Mouse (Mus musculus): ENCODE results near the gene Klhdc7a.
"Not testable (repeated sequence)": the region's sequence is repeated elsewhere in the genome, so short reads cannot be mapped to it uniquely, and the experiment has no call there.

Klhdc7a gene

DNA sequence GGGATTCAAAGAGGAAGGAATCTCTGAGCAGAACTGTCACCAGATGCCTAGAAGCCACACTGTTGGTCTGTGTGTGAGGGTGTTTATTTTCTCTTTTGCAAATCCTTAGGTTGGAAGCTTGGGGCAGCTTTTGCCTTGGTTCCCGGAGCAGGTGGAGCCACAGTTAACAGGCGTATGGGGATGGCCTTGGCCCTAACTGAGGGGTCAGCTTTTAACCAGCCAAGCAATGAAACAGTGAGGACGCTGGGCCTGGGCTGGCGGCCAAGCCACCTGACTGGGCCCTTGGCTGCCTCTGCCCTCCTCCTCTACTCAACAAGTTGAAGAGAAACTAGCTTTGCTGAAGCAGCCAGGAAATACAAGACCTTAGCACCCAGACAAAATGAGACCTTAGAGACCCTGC lies at the start of gene Klhdc7a:
Gene Klhdc7a (minus strand): TSS at position 105 of the 400 bp plus-strand sequence.
- no peak for DNase-seq

GRCm38 (mm10) chr4:140015916-140016315 lies 48.1 kb upstream of the Klhdc7a start:
- DNase-seq, result no peak

GRCm38 (mm10) chr4:140010728-140011470 lies 43.1 kb upstream of the Klhdc7a start:
- DNase-seq, result no peak

- no peak for DNase-seq
Observed at GRCm38 (mm10) chr4:140004932-140005331, 37.1 kb upstream of the Klhdc7a start.

GRCm38 (mm10) chr4:140004170-140004569 lies 36.3 kb upstream of the Klhdc7a start:
- no peak for DNase-seq

- DNase-seq, result no peak
Observed at GRCm38 (mm10) chr4:140002069-140002468, 34.2 kb upstream of the Klhdc7a start.

GRCm38 (mm10) chr4:140000911-140001310 lies 33.1 kb upstream of the Klhdc7a start:
- DNase-seq, result no peak

DNA sequence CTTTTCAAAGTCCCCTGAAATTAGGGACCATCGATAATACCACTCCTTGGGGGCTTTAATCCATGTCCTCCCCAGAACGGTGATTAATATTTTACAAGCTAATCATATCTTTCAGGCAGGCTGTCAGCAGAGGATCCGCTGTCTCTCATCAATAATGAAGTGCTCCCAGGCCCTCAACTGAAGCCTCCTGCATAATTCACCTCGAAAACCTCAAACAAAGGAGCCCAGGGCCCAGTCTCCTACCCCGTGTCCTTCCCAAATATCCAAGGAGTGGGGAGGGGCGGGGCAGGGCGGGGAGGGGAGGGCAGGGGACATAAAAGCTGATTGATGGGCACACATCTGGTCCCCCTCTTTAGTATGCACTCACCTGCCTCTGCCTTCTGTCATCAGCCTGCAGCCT lies 31.2 kb upstream of the Klhdc7a start:
- no peak for DNase-seq

- no peak for DNase-seq
Observed at GRCm38 (mm10) chr4:139995659-139996058, 27.8 kb upstream of the Klhdc7a start.

GRCm38 (mm10) chr4:139993111-139993755 lies 25.4 kb upstream of the Klhdc7a start:
- no peak for DNase-seq

GRCm38 (mm10) chr4:139986913-139987312 lies 19.1 kb upstream of the Klhdc7a start:
- no peak for DNase-seq

- no peak for DNase-seq
Observed at GRCm38 (mm10) chr4:139978716-139979115, 10.9 kb upstream of the Klhdc7a start.

- no peak for DNase-seq
Observed at GRCm38 (mm10) chr4:139977308-139977781, 9.5 kb upstream of the Klhdc7a start.

DNA sequence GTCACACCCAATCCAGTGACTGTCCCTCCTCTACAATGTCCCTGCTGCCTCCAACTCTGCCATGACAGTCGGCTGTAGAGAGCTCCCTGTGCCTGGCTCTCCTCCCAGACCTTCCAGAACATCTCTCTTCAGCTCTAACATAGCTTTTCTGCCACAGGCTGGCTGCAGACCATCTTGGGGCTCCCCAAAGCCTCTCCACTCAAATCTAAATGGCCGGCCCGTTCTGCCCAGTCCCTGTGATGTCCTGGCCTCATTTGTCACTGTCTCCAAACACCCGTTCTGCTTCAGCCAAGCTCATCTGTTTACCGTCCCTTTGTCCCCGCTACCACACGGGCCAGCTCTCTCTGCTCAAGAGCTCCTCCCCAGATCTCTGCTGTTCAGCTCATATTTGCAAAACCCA lies 6.7 kb upstream of the Klhdc7a start:
- DNase-seq, result no peak

DNA sequence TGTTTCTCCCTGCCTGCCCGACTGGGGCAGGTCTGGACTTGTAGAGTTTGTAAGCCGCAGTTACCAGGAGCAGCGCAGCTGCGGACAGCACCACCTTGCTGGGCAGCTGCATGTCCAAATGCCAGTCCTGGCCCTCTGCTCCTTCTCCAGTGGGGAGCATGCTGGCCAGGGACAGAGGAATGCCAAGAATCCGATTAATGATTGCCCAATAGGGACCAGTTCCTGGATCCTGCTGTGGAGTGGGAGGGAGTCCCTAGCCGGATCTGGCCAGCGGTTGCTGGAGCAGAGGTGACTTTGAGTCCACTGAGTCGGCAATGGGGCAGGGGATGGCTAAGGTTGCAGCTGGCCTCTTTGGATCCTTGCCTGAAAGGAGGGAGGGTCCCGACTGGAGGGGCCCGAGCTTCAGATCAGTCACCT lies 343 bp downstream of the Klhdc7a start:
- no peak for DNase-seq

- no peak for DNase-seq
Observed at GRCm38 (mm10) chr4:139966981-139967380, 845 bp downstream of the Klhdc7a start.

DNA sequence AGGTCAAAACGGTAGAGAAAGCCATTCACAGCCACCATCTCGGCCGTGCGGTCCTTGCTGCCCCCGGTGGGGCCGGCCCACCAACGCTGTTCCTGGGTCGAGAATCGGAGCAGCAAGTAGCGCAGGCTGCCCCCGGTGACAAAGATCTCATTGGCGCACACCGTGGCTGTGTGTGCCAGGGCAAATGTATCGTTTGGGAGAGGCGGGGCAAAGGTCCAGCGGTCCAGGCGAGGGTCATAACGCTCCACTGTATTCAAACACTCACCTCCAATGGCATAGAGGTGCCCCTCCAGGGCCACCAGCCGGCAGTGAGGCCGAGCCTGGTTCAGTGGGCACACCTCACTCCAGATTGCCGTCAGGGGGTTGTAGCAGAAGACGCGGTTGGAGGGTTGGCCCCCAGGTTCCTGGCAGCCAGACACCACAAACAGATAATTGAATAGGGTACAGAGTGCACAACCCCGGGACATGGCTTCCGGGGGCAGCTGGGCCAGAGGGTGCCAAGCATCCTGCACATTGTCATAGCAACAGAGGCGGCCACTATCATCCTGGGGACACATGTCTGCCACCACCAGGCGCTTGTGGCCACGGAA lies 2.1 kb downstream of the Klhdc7a start:
- DNase-seq, result no peak

- no peak for DNase-seq
Observed at GRCm38 (mm10) chr4:139964406-139964805, 3.4 kb downstream of the Klhdc7a start.

DNA sequence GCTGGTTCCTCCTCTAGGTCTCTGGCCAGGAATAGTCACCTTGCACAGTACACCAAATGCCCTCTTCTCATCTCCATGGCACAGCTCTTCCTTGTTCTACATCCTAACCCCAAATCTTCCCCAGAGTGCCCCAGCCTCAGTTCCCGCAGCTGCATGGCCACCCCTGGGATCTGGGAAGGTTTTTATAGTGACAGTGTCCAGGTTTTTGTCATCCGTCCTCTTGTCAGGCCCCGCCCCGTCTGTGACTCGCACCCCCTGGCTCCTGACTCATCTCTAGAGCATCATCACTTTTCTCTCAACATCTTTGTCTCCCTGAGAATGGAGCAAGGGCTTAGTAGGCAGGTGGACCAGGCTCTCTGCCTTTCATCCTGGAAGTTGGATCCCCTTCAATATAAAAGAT lies 3.9 kb downstream of the Klhdc7a start:
- no peak for DNase-seq

- no peak for DNase-seq
Observed at GRCm38 (mm10) chr4:139963059-139963458, 4.8 kb downstream of the Klhdc7a start.

- DNase-seq, result no peak
Observed at GRCm38 (mm10) chr4:139961816-139962215, 6.0 kb downstream of the Klhdc7a start.

DNA sequence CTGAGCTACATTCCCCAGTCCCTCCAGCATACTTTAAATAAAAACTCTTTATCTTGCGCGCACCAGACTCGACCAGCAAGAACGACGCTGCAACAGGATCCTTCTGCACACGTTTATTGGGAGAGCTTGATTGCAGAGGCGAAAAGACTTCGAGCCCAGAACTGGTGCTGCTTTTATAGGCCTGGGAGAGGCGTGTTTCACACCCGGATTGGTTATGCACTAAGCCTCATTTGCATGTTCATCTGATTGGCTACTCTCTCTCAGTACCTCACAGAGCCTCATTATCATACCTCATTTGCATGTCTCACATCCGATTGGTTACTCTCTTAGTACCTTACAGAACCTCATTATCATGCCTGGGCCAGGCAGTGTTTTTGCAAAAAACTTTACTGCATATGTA lies 6.5 kb downstream of the Klhdc7a start:
- DNase-seq, result not testable (repeated sequence)

- DNase-seq, result no peak
Observed at GRCm38 (mm10) chr4:139960724-139961315, 7.0 kb downstream of the Klhdc7a start.

All from thymus, postnatal 4 days (tissue).